Mouse (Mus musculus) cerebellum, adult 2 months (tissue): ENCODE data around the gene Nppb.

Source experiments
- CTCF ChIP-seq: fragments of 200-500 bp; IDR thresholded peaks from 2 replicates; pipeline ENCODE4 v1.5.1; 2011; ENCODE audit warnings: low read depth, mild to moderate bottlenecking, control low read depth, low read length, moderate library complexity, borderline replicate concordance; ENCODE audit not compliant: insufficient read depth
- POLR2A ChIP-seq: fragments of 200-500 bp; IDR thresholded peaks from 2 replicates; pipeline ENCODE4 v1.6.1; 2011; ENCODE audit warnings: low read length, control low read depth, borderline replicate concordance; ENCODE audit not compliant: insufficient read depth

DNA sequence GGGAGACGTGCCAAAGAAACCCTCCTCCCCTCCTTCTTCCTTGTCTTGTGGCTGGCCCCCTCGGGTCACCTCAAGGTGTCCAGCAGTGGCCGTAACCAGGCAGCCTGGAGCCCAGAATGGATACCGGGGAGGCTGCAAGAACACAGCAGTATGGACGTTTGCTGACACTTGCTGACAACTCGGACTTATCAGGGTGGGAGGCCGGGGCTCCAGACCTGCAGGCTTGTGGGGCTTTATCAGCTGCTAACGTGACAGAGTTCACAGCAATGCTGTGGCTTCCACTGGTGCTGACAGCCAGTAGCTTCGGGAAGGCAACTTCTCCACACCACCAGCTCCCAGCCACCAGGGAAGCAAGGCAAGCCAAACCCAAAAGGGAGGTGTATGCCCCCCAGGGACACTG is 16.3 kb upstream of the Nppb start:
- TF ChIP-seq POLR2A: no peak
- TF ChIP-seq CTCF: no peak
